Mouse (Mus musculus): ENCODE measurements around the gene Kdm8. TPM values are rescaled to one million over a fixed set of nuclear protein-coding genes. Genes with fewer than 3 reads are reported as not detected.

The Kdm8 gene
- total and polyA plus RNA-seq, 2 experiments from 2014 or later: 3.8 to 4.0 TPM

GRCm38 (mm10) chr7:125500879-125501278, 56.4 kb downstream of the Kdm8 start:
- TF ChIP-seq EP300 (IDR thresholded peaks at IDR 0.05; ENCODE audit: low read depth): no peak
- TF ChIP-seq CTCF (IDR thresholded peaks at IDR 0.05; ENCODE audit: low read depth): no peak
- H3K36me3 ChIP-seq (replicated peaks; ENCODE audit: control insufficient read depth, insufficient read depth, low read length): no peaks in the 10 kb centered on the region
- H3K27ac ChIP-seq (ENCODE audit: low read depth): no peak overlapping the region
- peaks cover 3% of the 10 kb centered on the region; the same call in 1 of the 2 replicates for H3K4me1 ChIP-seq (ENCODE audit: control insufficient read depth, insufficient read depth)
- 86% methylated on average over 7 of the region's 7 CpGs for WGBS
- ATAC-seq (ENCODE audit: insufficient read depth, low read depth) (no peak), DNase-seq (ENCODE audit: low spot score) (no peak)
- no peak overlapping the region for H3K4me2 ChIP-seq (ENCODE audit: low read depth, low read length)
- no peaks in the 10 kb centered on the region for H3K9me3 ChIP-seq (replicated peaks; ENCODE audit: control insufficient read depth, low read length)
- no peak overlapping the region for H3K4me3 ChIP-seq (ENCODE audit: low read depth, low read length)
- H3K27me3 ChIP-seq (ENCODE audit: control insufficient read depth, insufficient read depth, low read length): no peaks in the 10 kb centered on the region
- H3K9ac ChIP-seq (replicated peaks; ENCODE audit: low read depth, low read length): no peak overlapping the region

- Histone ChIP-seq H3K36me3 (replicated peaks; ENCODE audit: control insufficient read depth, insufficient read depth, low read length) (no peaks in the 10 kb centered on the region), H3K27me3 (ENCODE audit: control insufficient read depth, insufficient read depth, low read length) (no peaks in the 10 kb centered on the region), H3K27ac (ENCODE audit: low read depth) (peak overlapping the region; percentile 3; the same call in 1 of the 2 replicates), H3K9me3 (replicated peaks; ENCODE audit: control insufficient read depth, low read length) (no peaks in the 10 kb centered on the region), H3K4me2 (ENCODE audit: low read depth, low read length) (no peak overlapping the region), H3K4me1 (ENCODE audit: control insufficient read depth, insufficient read depth) (peaks cover 3% of the 10 kb centered on the region; the same call in 1 of the 2 replicates), H3K4me3 (ENCODE audit: low read depth, low read length) (no peak overlapping the region), H3K9ac (replicated peaks; ENCODE audit: low read depth, low read length) (no peak overlapping the region)
- ATAC-seq (ENCODE audit: insufficient read depth, low read depth): no peak
- TF ChIP-seq EP300 (IDR thresholded peaks at IDR 0.05; ENCODE audit: low read depth) (0 out of 2 replicates have a peak, but pooled peaks have one; percentile 37), CTCF (IDR thresholded peaks at IDR 0.05; ENCODE audit: low read depth) (no peak)
- peak; percentile 11 for DNase-seq (ENCODE audit: low spot score)
- WGBS: 63% methylated on average over 5 of the region's 5 CpGs
These were observed 59.1 kb downstream of the Kdm8 start for GRCm38 (mm10) chr7:125503374-125504092.

- no peak overlapping the region for H3K9ac ChIP-seq (replicated peaks; ENCODE audit: low read depth, low read length)
- ATAC-seq (ENCODE audit: insufficient read depth, low read depth): no peak
- H3K27me3 ChIP-seq (ENCODE audit: control insufficient read depth, insufficient read depth, low read length): no peaks in the 10 kb centered on the region
- peaks cover 3% of the 10 kb centered on the region; the same call in 1 of the 2 replicates for H3K4me1 ChIP-seq (ENCODE audit: control insufficient read depth, insufficient read depth)
- no peak overlapping the region for H3K4me3 ChIP-seq (ENCODE audit: low read depth, low read length)
- H3K36me3 ChIP-seq (replicated peaks; ENCODE audit: control insufficient read depth, insufficient read depth, low read length): no peaks in the 10 kb centered on the region
- no peaks in the 10 kb centered on the region for H3K9me3 ChIP-seq (replicated peaks; ENCODE audit: control insufficient read depth, low read length)
- DNase-seq (ENCODE audit: low spot score): no peak
- H3K27ac ChIP-seq (ENCODE audit: low read depth): no peak overlapping the region
- WGBS: 90% methylated on average over 5 of the region's 5 CpGs
- no peak overlapping the region for H3K4me2 ChIP-seq (ENCODE audit: low read depth, low read length)
- TF ChIP-seq CTCF (IDR thresholded peaks at IDR 0.05; ENCODE audit: low read depth) (no peak), EP300 (IDR thresholded peaks at IDR 0.05; ENCODE audit: low read depth) (no peak)
These were observed 60.1 kb downstream of the Kdm8 start for GRCm38 (mm10) chr7:125504618-125505017.

- Histone ChIP-seq H3K27me3 (ENCODE audit: control insufficient read depth, insufficient read depth, low read length) (no peaks in the 10 kb centered on the region), H3K4me1 (ENCODE audit: control insufficient read depth, insufficient read depth) (no peaks in the 10 kb centered on the region), H3K9me3 (replicated peaks; ENCODE audit: control insufficient read depth, low read length) (no peaks in the 10 kb centered on the region), H3K4me3 (ENCODE audit: low read depth, low read length) (no peak overlapping the region), H3K36me3 (replicated peaks; ENCODE audit: control insufficient read depth, insufficient read depth, low read length) (no peaks in the 10 kb centered on the region), H3K9ac (replicated peaks; ENCODE audit: low read depth, low read length) (no peak overlapping the region), H3K27ac (ENCODE audit: low read depth) (no peak overlapping the region), H3K4me2 (ENCODE audit: low read depth, low read length) (no peak overlapping the region)
- TF ChIP-seq CTCF (IDR thresholded peaks at IDR 0.05; ENCODE audit: low read depth) (no peak), EP300 (IDR thresholded peaks at IDR 0.05; ENCODE audit: low read depth) (no peak)
- DNase-seq (ENCODE audit: low spot score) (no peak), ATAC-seq (ENCODE audit: insufficient read depth, low read depth) (no peak)
- 76% methylated on average over 10 of the region's 10 CpGs for WGBS
These were observed 61.1 kb downstream of the Kdm8 start for GRCm38 (mm10) chr7:125505568-125505967.

- Histone ChIP-seq H3K4me3 (ENCODE audit: low read depth, low read length) (no peak overlapping the region), H3K4me2 (ENCODE audit: low read depth, low read length) (no peak overlapping the region), H3K9me3 (replicated peaks; ENCODE audit: control insufficient read depth, low read length) (no peaks in the 10 kb centered on the region), H3K4me1 (ENCODE audit: control insufficient read depth, insufficient read depth) (no peaks in the 10 kb centered on the region), H3K27me3 (ENCODE audit: control insufficient read depth, insufficient read depth, low read length) (no peaks in the 10 kb centered on the region), H3K27ac (ENCODE audit: low read depth) (no peak overlapping the region), H3K36me3 (replicated peaks; ENCODE audit: control insufficient read depth, insufficient read depth, low read length) (no peaks in the 10 kb centered on the region), H3K9ac (replicated peaks; ENCODE audit: low read depth, low read length) (no peak overlapping the region)
- DNase-seq (ENCODE audit: low spot score) (no peak), ATAC-seq (ENCODE audit: insufficient read depth, low read depth) (no peak)
- WGBS: 82% methylated on average over 2 of the region's 2 CpGs
- no peak for TF ChIP-seq CTCF (IDR thresholded peaks at IDR 0.05; ENCODE audit: low read depth)
- no peak for TF ChIP-seq EP300 (IDR thresholded peaks at IDR 0.05; ENCODE audit: low read depth)
These were observed 62.8 kb downstream of the Kdm8 start for GRCm38 (mm10) chr7:125507279-125507678.

- ATAC-seq (ENCODE audit: insufficient read depth, low read depth) (no peak), DNase-seq (ENCODE audit: low spot score) (no peak)
- Histone ChIP-seq H3K4me1 (ENCODE audit: control insufficient read depth, insufficient read depth) (no peaks in the 10 kb centered on the region), H3K36me3 (replicated peaks; ENCODE audit: control insufficient read depth, insufficient read depth, low read length) (no peaks in the 10 kb centered on the region), H3K27ac (ENCODE audit: low read depth) (no peak overlapping the region), H3K9ac (replicated peaks; ENCODE audit: low read depth, low read length) (no peak overlapping the region), H3K4me2 (ENCODE audit: low read depth, low read length) (no peak overlapping the region), H3K9me3 (replicated peaks; ENCODE audit: control insufficient read depth, low read length) (no peaks in the 10 kb centered on the region), H3K27me3 (ENCODE audit: control insufficient read depth, insufficient read depth, low read length) (no peaks in the 10 kb centered on the region), H3K4me3 (ENCODE audit: low read depth, low read length) (no peak overlapping the region)
- TF ChIP-seq EP300 (IDR thresholded peaks at IDR 0.05; ENCODE audit: low read depth) (no peak), CTCF (IDR thresholded peaks at IDR 0.05; ENCODE audit: low read depth) (no peak)
- WGBS: 63% methylated on average over 5 of the region's 5 CpGs
These were observed 67.0 kb downstream of the Kdm8 start for GRCm38 (mm10) chr7:125511432-125511831.
